Mouse (Mus musculus): ENCODE results near the gene Plp1.

Plp1 gene

DNA sequence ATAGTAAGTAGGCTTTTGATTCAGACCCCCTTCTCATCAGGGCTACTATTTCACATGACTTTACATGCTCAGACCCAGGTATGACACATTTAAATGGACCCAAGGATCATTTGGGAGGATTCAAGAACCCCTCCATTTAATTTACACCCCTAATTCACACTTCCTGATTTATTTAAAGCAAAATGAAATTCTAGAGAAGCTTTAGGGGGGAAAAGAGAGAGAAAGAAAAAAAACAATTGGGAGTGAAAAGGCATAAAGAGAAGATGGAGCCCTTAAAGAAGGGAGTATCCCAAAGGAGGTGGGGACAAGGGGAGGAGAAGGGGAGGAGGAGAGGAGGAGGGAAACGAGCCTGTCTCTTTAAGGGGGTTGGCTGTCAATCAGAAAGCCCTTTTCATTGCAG lies at the start of gene Plp1:
TSS of gene Plp1 (plus strand) at position 301 of the 400 bp plus-strand sequence.
- no peak for DNase-seq

DNA sequence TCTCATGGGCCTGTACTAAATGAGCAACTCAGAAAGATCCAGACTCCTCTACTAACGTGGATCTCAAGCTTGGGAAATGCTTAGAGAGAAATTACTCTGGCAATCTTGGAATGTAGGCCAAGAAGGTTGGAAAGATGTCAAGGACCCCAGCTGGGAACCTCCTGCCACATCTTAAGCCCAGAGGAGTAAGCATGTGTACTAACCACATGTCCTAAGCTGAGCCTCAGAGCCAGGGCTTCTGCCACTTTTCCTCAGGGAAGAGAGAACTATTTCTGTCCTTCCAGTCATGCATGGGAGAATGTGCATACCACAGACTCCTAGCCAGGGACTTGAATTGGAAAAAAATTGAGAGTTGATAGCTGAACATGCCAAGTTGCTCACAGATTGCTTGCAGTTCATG lies 49.4 kb upstream of the Plp1 start:
- no peak for DNase-seq

DNA sequence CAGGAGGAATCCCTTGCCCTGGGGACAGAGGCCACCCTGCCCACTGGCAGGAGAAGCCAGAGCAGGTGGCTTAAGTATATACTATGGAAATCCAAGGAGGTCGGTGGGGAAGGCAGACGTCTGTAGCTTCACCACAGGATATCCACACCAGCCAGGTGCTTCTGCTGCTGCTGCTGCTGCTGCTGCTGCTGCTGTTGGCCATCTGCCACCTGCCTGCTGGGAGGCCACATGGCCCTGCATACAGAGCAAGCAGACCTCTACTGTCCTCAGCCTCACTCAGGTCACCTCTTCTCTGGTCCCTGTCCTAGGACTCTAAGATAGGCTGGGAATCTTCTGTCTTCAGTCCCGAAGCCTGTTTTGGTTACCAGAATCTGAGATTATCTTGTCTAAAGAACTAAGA lies 44.4 kb upstream of the Plp1 start:
- no peak for DNase-seq

DNA sequence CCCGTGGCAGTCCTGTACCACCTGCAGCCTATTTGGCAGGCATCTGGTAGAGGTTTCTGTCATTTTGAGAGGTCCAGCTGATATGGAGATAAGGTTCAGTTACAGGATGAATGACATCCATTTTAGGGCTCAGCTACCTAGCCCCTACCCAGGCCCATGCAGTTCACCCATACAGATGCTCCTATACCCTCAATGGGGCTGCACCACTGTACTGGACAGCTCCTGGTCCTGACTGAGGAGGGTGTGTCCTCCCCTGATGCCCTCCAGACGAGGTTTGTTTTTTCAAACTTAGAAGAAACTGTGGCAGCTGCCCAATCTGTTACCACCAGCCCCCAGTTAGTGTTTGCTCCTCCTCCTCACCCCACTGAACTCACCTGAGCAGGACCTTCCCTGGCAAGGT lies 43.2 kb upstream of the Plp1 start:
- DNase-seq = no peak

DNA sequence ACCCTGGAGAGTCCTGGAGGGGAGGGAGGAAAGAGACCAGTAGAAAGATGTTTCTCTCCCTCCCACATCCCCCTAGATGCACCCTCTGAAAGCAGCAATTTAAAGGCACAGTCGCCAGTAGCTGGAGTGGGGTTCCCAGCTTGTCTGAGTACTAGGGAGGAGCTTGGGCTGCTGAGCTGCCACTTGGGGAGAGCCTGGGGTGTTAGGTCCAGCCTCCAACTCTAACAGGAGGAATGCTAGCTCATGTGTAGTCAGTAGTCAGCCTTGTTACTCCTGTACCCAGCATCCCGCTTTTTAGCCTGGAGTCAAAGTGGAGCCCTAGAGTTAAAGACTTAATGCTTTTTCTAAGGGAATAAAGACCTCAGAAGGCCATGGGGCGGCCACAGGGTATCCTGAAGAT lies 42.4 kb upstream of the Plp1 start, which contains the start of gene Glra4:
TSS of gene Glra4 (minus strand) at position 101 of the 400 bp plus-strand sequence.
- no peak for DNase-seq

DNA sequence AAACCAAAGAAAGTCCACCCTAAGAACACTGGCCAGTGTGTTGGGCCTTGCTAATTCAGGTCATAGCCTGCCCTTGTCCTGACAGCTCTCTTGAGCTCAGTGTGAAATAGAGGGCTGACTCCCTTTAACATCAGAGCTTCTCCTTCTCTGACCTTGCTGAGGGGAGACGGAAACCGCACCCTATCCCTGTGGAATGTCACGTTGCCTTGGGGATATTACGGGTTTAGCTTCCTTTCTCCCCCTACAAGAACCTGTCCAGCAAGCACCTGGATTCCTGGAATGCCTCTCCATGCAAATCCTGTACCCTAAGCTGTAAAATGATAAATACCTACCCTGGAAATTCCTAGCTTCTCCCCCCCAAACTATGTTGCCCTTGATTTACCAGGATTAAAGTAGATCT lies 33.0 kb upstream of the Plp1 start:
- DNase-seq = no peak

DNA sequence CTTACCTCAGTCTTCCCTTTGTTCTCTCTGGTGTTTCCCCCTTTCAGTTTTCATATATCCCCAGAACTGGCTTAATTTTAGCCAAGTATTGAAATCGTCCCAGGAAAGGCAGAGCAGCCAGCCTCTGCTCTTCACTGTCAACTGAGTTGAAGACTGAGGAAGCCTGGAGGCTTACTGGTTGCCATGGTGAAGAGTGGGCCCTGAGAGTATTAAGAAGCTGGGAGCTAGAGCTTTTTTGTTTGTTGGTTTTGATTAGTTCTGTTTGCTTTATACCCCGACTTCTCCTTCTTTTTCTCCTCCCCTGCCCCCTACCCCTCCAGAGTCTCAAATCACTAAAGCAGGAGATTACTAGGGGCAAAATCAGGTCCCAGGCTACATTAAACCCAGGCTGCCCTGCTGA lies 25.2 kb upstream of the Plp1 start:
- DNase-seq = no peak

DNA sequence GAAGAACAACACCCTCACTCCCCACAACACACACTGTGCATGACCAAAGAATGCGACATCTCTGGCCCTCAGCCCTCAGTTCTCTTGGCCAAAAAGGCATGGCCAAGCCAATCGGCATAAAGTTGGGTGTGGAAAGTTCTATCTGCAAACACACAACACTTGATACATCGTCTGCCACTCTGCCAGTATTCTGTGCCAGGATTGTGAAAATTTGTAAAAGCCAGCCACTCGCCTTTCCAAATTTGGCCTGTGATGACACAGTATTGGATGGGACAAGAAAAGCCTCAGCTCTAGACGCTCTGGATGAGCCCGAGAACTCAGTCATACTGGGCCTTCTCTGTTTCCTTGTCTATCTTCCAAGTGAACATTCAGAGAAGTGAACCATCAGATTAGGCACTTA lies 2.7 kb upstream of the Plp1 start:
- DNase-seq = no peak

DNA sequence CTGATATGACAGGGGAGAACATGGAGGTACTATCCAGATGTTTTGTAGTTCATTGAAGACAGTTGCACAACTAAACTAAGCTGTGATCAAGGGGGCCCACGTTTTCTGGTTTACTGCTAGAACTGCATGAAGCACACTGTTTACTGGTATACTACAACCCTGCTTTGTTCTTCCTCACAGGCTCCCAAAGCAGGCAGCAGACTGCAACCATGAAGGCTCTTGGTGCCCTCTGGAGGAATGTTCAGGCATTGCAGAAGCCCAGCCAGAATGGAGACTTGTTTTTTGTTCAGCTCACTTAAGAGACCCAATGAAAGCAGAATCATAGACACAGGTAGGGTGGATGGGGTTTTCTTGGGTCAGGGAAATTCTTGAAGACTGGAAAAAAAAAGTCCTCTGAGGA lies 2.2 kb upstream of the Plp1 start:
- DNase-seq = peak; percentile 77

DNA sequence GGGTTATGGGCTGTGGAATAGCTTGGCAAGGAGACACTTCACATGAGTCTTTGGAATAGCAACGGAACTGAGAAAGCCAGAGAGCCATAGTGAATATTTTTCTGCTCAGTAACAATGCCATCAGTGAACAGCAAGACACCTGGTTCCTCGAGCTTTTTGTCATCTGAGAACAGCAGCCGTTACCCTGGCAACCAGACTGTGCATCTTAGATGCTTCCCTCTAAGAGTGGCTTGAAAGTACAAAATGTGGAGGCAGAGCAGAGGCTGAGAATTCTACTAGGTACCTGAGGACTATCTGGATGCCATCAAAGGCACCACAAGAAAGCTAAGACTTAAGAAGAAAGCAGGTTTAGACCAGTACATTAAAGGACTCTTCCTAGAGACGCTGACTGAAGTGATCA lies 2.5 kb downstream of the Plp1 start:
- no peak for DNase-seq

DNA sequence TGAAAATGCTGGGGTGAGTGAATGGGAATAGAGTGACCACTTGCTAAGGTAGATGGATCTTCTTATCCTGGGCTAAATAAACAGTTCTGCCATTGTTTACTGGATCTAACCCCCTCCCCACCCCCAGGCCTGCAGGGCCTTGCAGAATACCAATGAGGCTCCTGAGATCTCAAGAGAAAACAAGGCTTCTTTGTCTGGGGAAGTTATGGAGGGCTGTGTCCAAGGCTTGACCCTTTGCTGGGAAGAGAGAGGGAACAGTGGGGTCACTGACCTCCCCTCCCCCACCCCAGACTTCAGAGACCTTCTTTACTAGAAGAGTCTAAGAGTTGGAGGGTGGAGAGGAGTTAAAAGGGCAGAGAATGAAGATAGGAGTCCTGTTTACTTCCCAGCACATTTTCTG lies 6.1 kb downstream of the Plp1 start:
- peak; percentile 7 for DNase-seq

DNA sequence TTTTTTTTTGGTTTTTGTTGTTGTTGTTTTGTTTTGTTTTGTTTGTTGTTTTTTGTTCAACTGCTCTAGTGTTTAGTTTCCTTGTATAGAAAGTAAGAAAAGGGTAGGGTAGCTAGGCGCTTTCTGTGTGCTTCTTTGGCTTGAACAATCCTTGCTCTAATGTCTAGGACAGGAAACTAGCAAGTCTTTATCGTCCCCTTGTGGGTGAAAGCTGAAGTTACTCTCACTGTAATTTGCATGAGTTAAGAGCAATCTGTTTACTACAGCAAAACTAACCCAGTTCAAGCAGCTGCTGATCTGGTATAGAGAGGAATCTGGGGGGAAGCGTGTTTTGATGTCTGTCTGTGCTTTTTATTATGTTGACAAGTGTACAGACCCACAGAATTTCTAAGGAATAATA lies 27.8 kb downstream of the Plp1 start:
- peak; percentile 26 for DNase-seq

DNA sequence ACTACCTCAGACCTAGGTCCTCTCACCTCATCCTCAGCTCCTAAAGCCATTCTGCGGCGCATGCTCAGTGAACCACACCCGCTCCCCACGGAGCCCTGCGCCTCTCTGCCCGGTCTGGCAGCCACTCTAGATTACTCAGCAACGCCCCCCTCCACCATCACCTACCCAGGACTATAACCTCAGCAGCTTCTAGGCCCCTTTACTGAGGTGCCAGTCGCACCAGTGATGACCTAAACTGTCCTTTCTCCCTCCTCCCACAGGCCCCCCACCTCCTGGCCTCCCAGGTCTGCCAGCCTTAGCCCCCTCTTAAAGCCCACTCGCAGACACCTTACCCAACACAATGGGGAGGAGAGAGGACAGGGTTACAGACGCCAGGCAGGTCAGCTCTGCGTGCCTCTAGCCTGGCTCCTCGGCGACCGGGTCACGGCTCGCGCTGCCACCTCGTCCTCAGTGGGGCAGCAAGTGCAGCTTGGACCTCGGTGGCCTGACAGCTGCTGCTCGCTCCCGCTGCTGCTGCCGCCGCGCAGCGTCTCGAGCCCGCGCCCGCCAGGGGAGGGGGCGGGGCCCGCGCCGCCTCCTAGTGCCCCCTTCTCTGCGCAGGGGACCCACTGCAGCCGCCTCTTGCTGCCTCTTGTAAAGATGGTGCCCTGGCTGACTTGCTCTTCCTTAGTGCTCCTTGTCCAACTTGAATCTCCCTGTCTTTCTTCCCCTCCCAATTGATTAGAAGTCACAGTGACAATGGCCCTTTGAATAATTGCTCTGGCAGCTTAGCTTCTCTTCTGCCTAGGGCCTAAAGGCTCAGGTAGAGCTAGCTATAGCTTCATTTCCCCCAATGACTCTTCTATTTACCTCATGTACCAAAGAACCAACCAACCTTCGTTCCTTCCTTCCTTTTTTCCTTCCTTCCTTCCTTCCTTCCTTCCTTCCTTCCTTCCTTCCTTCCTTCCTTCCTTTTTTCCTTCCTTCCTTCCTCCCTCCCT lies 45.9 kb downstream of the Plp1 start, which contains the start of gene Rab9b:
TSS of gene Rab9b (minus strand) at position 695 of the 980 bp plus-strand sequence.
- peak; percentile 72 for DNase-seq
